Mouse (Mus musculus): ENCODE measurements at regions not wholly inside any gene's neighbourhood (a gene's known extent, or its start where the extent isn't known, plus 50 kb on each side); places are given as distances from the start of the nearest gene placed in this dataset.
A peak's percentile ranks its signal among the peaks of the same experiment; 100 is the strongest.

- no peak for ATAC-seq (ENCODE audit: low FRiP score, low TSS enrichment)
- no peaks in the 10 kb centered on the region for H3K27me3 ChIP-seq (ENCODE audit: control insufficient read depth, insufficient read depth, low read length)
- no peak overlapping the region for H3K4me2 ChIP-seq (replicated peaks; ENCODE audit: low read depth, low read length)
- no peak overlapping the region for H3K9ac ChIP-seq (ENCODE audit: low read depth, low read length)
- WGBS, result 90% methylated on average over 8 of the region's 8 CpGs
- H3K4me3 ChIP-seq (ENCODE audit: low read length), result no peak overlapping the region
- no peak overlapping the region for H3K27ac ChIP-seq (ENCODE audit: low read depth, low read length)
- H3K4me1 ChIP-seq (ENCODE audit: control insufficient read depth, insufficient read depth, low read length), result peaks cover 9% of the 10 kb centered on the region
- H3K9me3 ChIP-seq (ENCODE audit: control insufficient read depth, low read length), result no peaks in the 10 kb centered on the region
- no peaks in the 10 kb centered on the region for H3K36me3 ChIP-seq (ENCODE audit: control insufficient read depth, insufficient read depth, low read length)
Measured at GRCm38 (mm10) chr4:107736866-107737265, 52.8 kb upstream of the Dmrtb1 start.

- Histone ChIP-seq H3K4me1 (ENCODE audit: control insufficient read depth, insufficient read depth, low read length) (peaks cover 2% of the 10 kb centered on the region), H3K36me3 (ENCODE audit: control insufficient read depth, insufficient read depth, low read length) (no peaks in the 10 kb centered on the region), H3K4me3 (ENCODE audit: low read length) (no peak overlapping the region), H3K9me3 (ENCODE audit: control insufficient read depth, low read length) (no peaks in the 10 kb centered on the region), H3K27ac (ENCODE audit: low read depth, low read length) (no peak overlapping the region), H3K9ac (ENCODE audit: low read depth, low read length) (no peak overlapping the region), H3K27me3 (ENCODE audit: control insufficient read depth, insufficient read depth, low read length) (no peaks in the 10 kb centered on the region), H3K4me2 (replicated peaks; ENCODE audit: low read depth, low read length) (no peak overlapping the region)
- ATAC-seq (ENCODE audit: low FRiP score, low TSS enrichment), result peak; percentile 76; the same call in 1 of the 2 replicates
- WGBS, result 12% methylated on average over 6 of the region's 6 CpGs
Measured at GRCm38 (mm10) chr4:107737907-107738306, 53.9 kb upstream of the Dmrtb1 start.

- no peak overlapping the region for H3K9ac ChIP-seq (ENCODE audit: low read depth, low read length)
- H3K4me2 ChIP-seq (replicated peaks; ENCODE audit: low read depth, low read length), result no peak overlapping the region
- 83% methylated on average over 9 of the region's 9 CpGs for WGBS
- no peak overlapping the region for H3K27ac ChIP-seq (ENCODE audit: low read depth, low read length)
- no peak for ATAC-seq (ENCODE audit: low FRiP score, low TSS enrichment)
- H3K4me3 ChIP-seq (ENCODE audit: low read length), result no peak overlapping the region
- H3K9me3 ChIP-seq (ENCODE audit: control insufficient read depth, low read length), result no peaks in the 10 kb centered on the region
- H3K27me3 ChIP-seq (ENCODE audit: control insufficient read depth, insufficient read depth, low read length), result no peaks in the 10 kb centered on the region
- no peaks in the 10 kb centered on the region for H3K36me3 ChIP-seq (ENCODE audit: control insufficient read depth, insufficient read depth, low read length)
- no peaks in the 10 kb centered on the region for H3K4me1 ChIP-seq (ENCODE audit: control insufficient read depth, insufficient read depth, low read length)
Measured at GRCm38 (mm10) chr4:107738776-107739175, 54.7 kb upstream of the Dmrtb1 start.

GRCm38 (mm10) chr4:107739789-107740405, 55.9 kb upstream of the Dmrtb1 start:
- Histone ChIP-seq H3K4me3 (ENCODE audit: low read length) (no peak overlapping the region), H3K9ac (ENCODE audit: low read depth, low read length) (no peak overlapping the region), H3K27me3 (ENCODE audit: control insufficient read depth, insufficient read depth, low read length) (no peaks in the 10 kb centered on the region), H3K36me3 (ENCODE audit: control insufficient read depth, insufficient read depth, low read length) (no peaks in the 10 kb centered on the region), H3K9me3 (ENCODE audit: control insufficient read depth, low read length) (no peaks in the 10 kb centered on the region), H3K4me2 (replicated peaks; ENCODE audit: low read depth, low read length) (no peak overlapping the region), H3K4me1 (ENCODE audit: control insufficient read depth, insufficient read depth, low read length) (no peaks in the 10 kb centered on the region), H3K27ac (ENCODE audit: low read depth, low read length) (no peak overlapping the region)
- 81% methylated on average over 6 of the region's 6 CpGs for WGBS
- ATAC-seq (ENCODE audit: low FRiP score, low TSS enrichment), result no peak

GRCm38 (mm10) chr4:107743646-107744045, 58.4 kb upstream of the Lrp8 start:
- Histone ChIP-seq H3K4me3 (ENCODE audit: low read length) (no peak overlapping the region), H3K9ac (ENCODE audit: low read depth, low read length) (no peak overlapping the region), H3K27me3 (ENCODE audit: control insufficient read depth, insufficient read depth, low read length) (no peaks in the 10 kb centered on the region), H3K4me2 (replicated peaks; ENCODE audit: low read depth, low read length) (no peak overlapping the region), H3K9me3 (ENCODE audit: control insufficient read depth, low read length) (no peaks in the 10 kb centered on the region), H3K27ac (ENCODE audit: low read depth, low read length) (no peak overlapping the region), H3K4me1 (ENCODE audit: control insufficient read depth, insufficient read depth, low read length) (no peaks in the 10 kb centered on the region), H3K36me3 (ENCODE audit: control insufficient read depth, insufficient read depth, low read length) (no peaks in the 10 kb centered on the region)
- no peak for ATAC-seq (ENCODE audit: low FRiP score, low TSS enrichment)
- 56% methylated on average over 2 of the region's 2 CpGs for WGBS

GRCm38 (mm10) chr4:107746366-107746765, 55.7 kb upstream of the Lrp8 start:
- ATAC-seq (ENCODE audit: low FRiP score, low TSS enrichment), result no peak
- H3K4me1 ChIP-seq (ENCODE audit: control insufficient read depth, insufficient read depth, low read length), result no peaks in the 10 kb centered on the region
- H3K4me2 ChIP-seq (replicated peaks; ENCODE audit: low read depth, low read length), result no peak overlapping the region
- H3K9ac ChIP-seq (ENCODE audit: low read depth, low read length), result no peak overlapping the region
- no peaks in the 10 kb centered on the region for H3K27me3 ChIP-seq (ENCODE audit: control insufficient read depth, insufficient read depth, low read length)
- H3K36me3 ChIP-seq (ENCODE audit: control insufficient read depth, insufficient read depth, low read length), result no peaks in the 10 kb centered on the region
- no peaks in the 10 kb centered on the region for H3K9me3 ChIP-seq (ENCODE audit: control insufficient read depth, low read length)
- H3K27ac ChIP-seq (ENCODE audit: low read depth, low read length), result no peak overlapping the region
- 86% methylated on average over 3 of the region's 3 CpGs for WGBS
- no peak overlapping the region for H3K4me3 ChIP-seq (ENCODE audit: low read length)

- no peaks in the 10 kb centered on the region for H3K36me3 ChIP-seq (ENCODE audit: control insufficient read depth, insufficient read depth, low read length)
- no peaks in the 10 kb centered on the region for H3K9me3 ChIP-seq (ENCODE audit: control insufficient read depth, low read length)
- no peak for ATAC-seq (ENCODE audit: low FRiP score, low TSS enrichment)
- H3K4me3 ChIP-seq (ENCODE audit: low read length), result no peak overlapping the region
- no peak overlapping the region for H3K9ac ChIP-seq (ENCODE audit: low read depth, low read length)
- 81% methylated on average over 5 of the region's 5 CpGs for WGBS
- no peaks in the 10 kb centered on the region for H3K4me1 ChIP-seq (ENCODE audit: control insufficient read depth, insufficient read depth, low read length)
- no peak overlapping the region for H3K27ac ChIP-seq (ENCODE audit: low read depth, low read length)
- H3K4me2 ChIP-seq (replicated peaks; ENCODE audit: low read depth, low read length), result no peak overlapping the region
- no peaks in the 10 kb centered on the region for H3K27me3 ChIP-seq (ENCODE audit: control insufficient read depth, insufficient read depth, low read length)
Measured at GRCm38 (mm10) chr4:107746923-107747431, 55.1 kb upstream of the Lrp8 start.

- H3K27ac ChIP-seq (ENCODE audit: low read depth, low read length), result no peak overlapping the region
- no peaks in the 10 kb centered on the region for H3K36me3 ChIP-seq (ENCODE audit: control insufficient read depth, insufficient read depth, low read length)
- 88% methylated on average over 9 of the region's 9 CpGs for WGBS
- no peak overlapping the region for H3K4me3 ChIP-seq (ENCODE audit: low read length)
- no peak for ATAC-seq (ENCODE audit: low FRiP score, low TSS enrichment)
- H3K4me1 ChIP-seq (ENCODE audit: control insufficient read depth, insufficient read depth, low read length), result no peaks in the 10 kb centered on the region
- no peaks in the 10 kb centered on the region for H3K9me3 ChIP-seq (ENCODE audit: control insufficient read depth, low read length)
- no peaks in the 10 kb centered on the region for H3K27me3 ChIP-seq (ENCODE audit: control insufficient read depth, insufficient read depth, low read length)
- H3K4me2 ChIP-seq (replicated peaks; ENCODE audit: low read depth, low read length), result no peak overlapping the region
- no peak overlapping the region for H3K9ac ChIP-seq (ENCODE audit: low read depth, low read length)
Measured at GRCm38 (mm10) chr4:107747454-107747853, 54.6 kb upstream of the Lrp8 start.

- Histone ChIP-seq H3K36me3 (ENCODE audit: control insufficient read depth, insufficient read depth, low read length) (no peaks in the 10 kb centered on the region), H3K4me1 (ENCODE audit: control insufficient read depth, insufficient read depth, low read length) (no peaks in the 10 kb centered on the region), H3K4me3 (ENCODE audit: low read length) (no peak overlapping the region), H3K9me3 (ENCODE audit: control insufficient read depth, low read length) (no peaks in the 10 kb centered on the region), H3K27ac (ENCODE audit: low read depth, low read length) (no peak overlapping the region), H3K4me2 (replicated peaks; ENCODE audit: low read depth, low read length) (no peak overlapping the region), H3K9ac (ENCODE audit: low read depth, low read length) (no peak overlapping the region), H3K27me3 (ENCODE audit: control insufficient read depth, insufficient read depth, low read length) (no peaks in the 10 kb centered on the region)
- no peak for ATAC-seq (ENCODE audit: low FRiP score, low TSS enrichment)
- 68% methylated on average over 13 of the region's 13 CpGs for WGBS
Measured at GRCm38 (mm10) chr4:107747907-107748628, 54.0 kb upstream of the Lrp8 start.
